Mouse (Mus musculus) B cell, adult 67 days (primary cell): ENCODE results near the gene Olfr449. TPM values are rescaled to one million over a fixed set of nuclear protein-coding genes. Genes with fewer than 3 reads are reported as not detected.

Experiments
- total RNA-seq, 2 experiments: library from RNA; stranded (reverse); gene quantifications; 4 replicates each; pipeline ENCODE4 v1.2.4; 2023

The Olfr449 gene
- total RNA-seq = not detected

DNA sequence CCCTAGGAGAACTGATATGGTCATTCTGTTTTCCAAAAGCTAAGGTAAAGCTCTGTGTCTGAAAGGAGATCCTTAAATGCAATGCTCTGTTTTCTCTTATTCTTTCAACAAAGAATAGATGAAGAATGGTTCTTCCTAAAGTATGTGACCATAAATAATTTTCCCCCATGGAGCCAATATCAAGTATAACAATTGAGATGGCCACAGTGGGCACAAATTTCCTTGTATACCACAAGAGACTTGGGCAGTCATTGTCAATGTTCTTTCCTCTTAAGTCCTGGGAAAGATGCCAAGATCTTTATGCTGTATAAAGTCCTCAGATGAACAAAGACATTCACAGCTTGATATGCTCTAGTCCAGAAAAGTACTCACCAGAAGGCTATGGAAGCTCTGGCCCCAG, at the start of gene Olfr449:
Gene Olfr449, plus strand, starts transcription at position 301 of the 400 bp plus-strand sequence.

DNA sequence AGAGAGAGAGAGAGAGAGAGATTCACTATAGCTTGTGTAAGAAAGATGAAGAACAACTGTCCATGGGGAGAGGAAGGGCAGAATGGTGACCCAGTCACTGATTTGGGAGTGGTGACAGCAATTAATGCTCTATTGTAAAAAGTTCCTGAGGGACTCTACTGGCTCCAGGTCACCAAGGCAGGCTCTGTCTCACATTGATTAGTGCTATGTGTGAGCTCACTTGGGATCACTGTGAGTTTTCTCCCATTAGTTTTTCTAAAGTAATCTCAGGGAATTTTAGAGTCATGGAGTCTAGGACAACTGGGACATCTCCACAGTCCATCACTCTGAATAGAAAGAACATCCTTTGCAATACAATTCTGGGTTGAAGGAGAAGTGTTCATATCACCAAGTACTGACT, 49.4 kb upstream of the Olfr449 start, which contains the start of gene Olfr452:
Gene Olfr452, plus strand, starts transcription at position 301 of the 400 bp plus-strand sequence.

DNA sequence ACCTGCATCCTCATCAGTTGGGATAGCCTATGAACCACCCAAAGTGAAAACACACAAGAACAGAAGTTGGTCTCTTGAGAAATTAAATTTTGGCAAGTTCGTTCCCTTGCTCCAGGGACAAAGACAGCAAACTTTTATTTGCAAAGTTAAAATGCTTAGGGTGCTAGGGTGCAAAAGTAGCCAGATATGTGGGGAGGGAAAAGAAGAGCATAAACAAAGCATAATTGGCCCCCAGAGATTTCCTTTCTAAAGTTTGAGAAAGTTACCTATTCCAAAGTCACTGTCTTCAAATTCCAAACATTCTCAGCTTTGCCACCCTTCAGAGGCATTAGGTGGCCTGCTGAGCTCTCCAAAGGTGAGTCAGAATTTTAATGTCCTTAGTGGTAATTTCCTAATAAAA, 22.5 kb upstream of the Olfr449 start, which contains the start of gene Olfr450:
Gene Olfr450, plus strand, starts transcription at position 301 of the 400 bp plus-strand sequence.

Other genes with a start within 250 kb of the Olfr449 start
- gene Tcaf3, start 236.7 kb upstream of the Olfr449 start, total RNA-seq = not detected
- gene Tcaf2, start 189.1 kb upstream of the Olfr449 start, total RNA-seq = not detected
- not detected for gene Tcaf1, start 124.3 kb upstream of the Olfr449 start, total RNA-seq
- not detected for gene Olfr453, start 95.0 kb upstream of the Olfr449 start, total RNA-seq
- gene Olfr38, start 78.0 kb upstream of the Olfr449 start, total RNA-seq = not detected
- gene Olfr452, start 49.3 kb upstream of the Olfr449 start, total RNA-seq = not detected
- gene Olfr450, start 22.4 kb upstream of the Olfr449 start, total RNA-seq = not detected
- not detected for gene Olfr448, start 56.1 kb downstream of the Olfr449 start, total RNA-seq
- gene Olfr447, start 74.5 kb downstream of the Olfr449 start, total RNA-seq = not detected
- gene Olfr446, start 87.0 kb downstream of the Olfr449 start, total RNA-seq = not detected
- not detected for gene Olfr444, start 114.7 kb downstream of the Olfr449 start, total RNA-seq